19 mouse cellular contexts compared by ENCODE assay signal in the genomic region with DNA sequence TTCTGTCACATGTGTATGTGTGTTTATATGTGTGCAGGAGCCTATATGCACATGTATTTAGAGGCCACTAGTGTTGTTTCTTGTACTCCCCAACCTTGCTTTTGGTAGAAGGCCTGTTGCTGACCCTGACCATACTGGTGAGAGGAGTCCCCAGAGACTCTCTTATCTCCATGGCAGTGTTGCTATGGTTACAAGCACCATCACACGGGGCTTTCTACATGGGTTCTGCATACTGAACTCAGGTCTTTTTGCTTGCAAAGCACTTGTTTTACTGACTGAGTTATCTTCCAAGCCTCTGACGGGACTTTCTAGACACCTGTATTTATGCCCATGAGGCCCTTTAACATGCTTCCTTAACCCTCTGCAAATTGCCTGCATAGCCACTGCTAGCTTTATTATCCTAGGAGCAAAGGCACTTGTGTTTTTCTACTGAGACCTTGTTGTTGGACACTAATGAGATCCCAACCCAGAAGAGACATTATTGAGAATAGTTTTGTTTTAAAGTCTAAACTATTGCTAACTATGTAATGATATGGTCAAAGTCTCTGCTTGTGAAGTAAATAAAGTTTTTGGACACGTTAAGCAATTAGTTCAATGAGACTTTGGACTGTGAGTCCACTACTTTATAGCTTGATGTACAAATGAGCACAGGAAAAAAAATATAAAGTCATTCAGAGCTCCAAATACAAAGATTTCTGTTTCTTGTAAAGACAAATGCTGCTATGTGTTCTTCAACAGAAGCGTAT. TPM values are rescaled to one million over a fixed set of nuclear protein-coding genes. Genes with fewer than 3 reads are reported as not detected.
DNase-seq lines count a peak whose midpoint lies in the region; ATAC-seq lines count a peak whose summit lies in the region.
"Had no signal": no experiment of that assay in that cellular context is flagged by ENCODE, and none has a peak within 500 bp of the region (broad histone marks: within the 10 kb centered on the region; RNA-seq: fewer than 3 reads in every experiment).

No protein-coding gene starts in this region.

- H3K9me3 ChIP-seq in forebrain, embryonic 14.5 days (replicated peaks; ENCODE audit: control insufficient read depth, low read length), result no peaks in the 10 kb centered on the region
- H3K9me3 ChIP-seq in forebrain, embryonic 16.5 days (ENCODE audit: control insufficient read depth, low read length), result no peaks in the 10 kb centered on the region
- H3K9me3 ChIP-seq in midbrain, embryonic 10.5 days (replicated peaks), result no peaks in the 10 kb centered on the region
- no peaks in the 10 kb centered on the region for H3K9me3 ChIP-seq in midbrain, embryonic 11.5 days (ENCODE audit: control insufficient read depth, low read length)
- no peaks in the 10 kb centered on the region for H3K9me3 ChIP-seq in embryonic facial prominence, embryonic 10.5 days
- H3K9me3 ChIP-seq: neural tube, embryonic 13.5 days had no signal

- H3K4me2 ChIP-seq in forebrain, embryonic 14.5 days (ENCODE audit: low read length), result no peak overlapping the region
- no peak overlapping the region for H3K4me2 ChIP-seq in forebrain, embryonic 16.5 days (ENCODE audit: low read length)
- H3K4me2 ChIP-seq in midbrain, embryonic 11.5 days, result no peak overlapping the region
- H3K4me2 ChIP-seq: neural tube, embryonic 13.5 days had no signal

- no peak overlapping the region for H3K9ac ChIP-seq in forebrain, embryonic 14.5 days (ENCODE audit: low read length)
- no peak overlapping the region for H3K9ac ChIP-seq in forebrain, embryonic 16.5 days (replicated peaks; ENCODE audit: low read depth, low read length)
- no peak overlapping the region for H3K9ac ChIP-seq in midbrain, embryonic 11.5 days (ENCODE audit: low read length)
- H3K9ac ChIP-seq: neural tube, embryonic 13.5 days had no signal

- no peaks in the 10 kb centered on the region for H3K27me3 ChIP-seq in forebrain, embryonic 14.5 days (replicated peaks; ENCODE audit: control insufficient read depth, insufficient read depth, low read length)
- no peaks in the 10 kb centered on the region for H3K27me3 ChIP-seq in forebrain, embryonic 16.5 days (replicated peaks; ENCODE audit: control insufficient read depth, insufficient read depth, low read length)
- no peaks in the 10 kb centered on the region for H3K27me3 ChIP-seq in midbrain, embryonic 10.5 days (ENCODE audit: low read depth, poor library complexity, severe bottlenecking)
- H3K27me3 ChIP-seq in midbrain, embryonic 11.5 days (ENCODE audit: control insufficient read depth, insufficient read depth, low read length), result no peaks in the 10 kb centered on the region
- no peaks in the 10 kb centered on the region for H3K27me3 ChIP-seq in embryonic facial prominence, embryonic 10.5 days (replicated peaks; ENCODE audit: low read depth, poor library complexity, severe bottlenecking)
- H3K27me3 ChIP-seq: neural tube, embryonic 13.5 days had no signal

- 67% methylated on average over 4 of the region's 4 CpGs for WGBS in forebrain, embryonic 14.5 days
- WGBS in forebrain, embryonic 16.5 days, result 57% methylated on average over 4 of the region's 4 CpGs
- WGBS in midbrain, embryonic 10.5 days, result 69% methylated on average over 4 of the region's 4 CpGs
- 67% methylated on average over 4 of the region's 4 CpGs for WGBS in midbrain, embryonic 11.5 days
- 72% methylated on average over 4 of the region's 4 CpGs for WGBS in embryonic facial prominence, embryonic 10.5 days

- H3K4me1 ChIP-seq in forebrain, embryonic 14.5 days (ENCODE audit: control insufficient read depth, insufficient read depth, low read length), result no peaks in the 10 kb centered on the region
- H3K4me1 ChIP-seq in forebrain, embryonic 16.5 days (replicated peaks; ENCODE audit: control insufficient read depth, insufficient read depth, low read length), result no peaks in the 10 kb centered on the region
- H3K4me1 ChIP-seq in midbrain, embryonic 10.5 days, result peaks cover 5% of the 10 kb centered on the region; the same call in 1 of the 2 replicates
- H3K4me1 ChIP-seq in midbrain, embryonic 11.5 days (ENCODE audit: control insufficient read depth, insufficient read depth, low read length), result peaks cover 3% of the 10 kb centered on the region; the same call in 1 of the 2 replicates
- H3K4me1 ChIP-seq in embryonic facial prominence, embryonic 10.5 days, result 0 out of 2 replicates have a peak, but pooled peaks cover 4% of the 10 kb centered on the region

- H3K36me3 ChIP-seq in forebrain, embryonic 14.5 days (ENCODE audit: control insufficient read depth, insufficient read depth, low read length), result no peaks in the 10 kb centered on the region
- H3K36me3 ChIP-seq in forebrain, embryonic 16.5 days (ENCODE audit: control insufficient read depth, insufficient read depth), result no peaks in the 10 kb centered on the region
- H3K36me3 ChIP-seq in midbrain, embryonic 10.5 days, result no peaks in the 10 kb centered on the region
- no peaks in the 10 kb centered on the region for H3K36me3 ChIP-seq in midbrain, embryonic 11.5 days (ENCODE audit: control insufficient read depth, insufficient read depth, low read length)
- no peaks in the 10 kb centered on the region for H3K36me3 ChIP-seq in embryonic facial prominence, embryonic 10.5 days (replicated peaks)
- H3K36me3 ChIP-seq: neural tube, embryonic 13.5 days had no signal

- H3K27ac ChIP-seq in forebrain, embryonic 14.5 days (ENCODE audit: low read depth, low read length), result no peak overlapping the region
- no peak overlapping the region for H3K27ac ChIP-seq in forebrain, embryonic 16.5 days (ENCODE audit: low read length)
- no peak overlapping the region for H3K27ac ChIP-seq in midbrain, embryonic 10.5 days (replicated peaks)
- no peak overlapping the region for H3K27ac ChIP-seq in midbrain, embryonic 11.5 days (ENCODE audit: low read depth, low read length)
- H3K27ac ChIP-seq in embryonic facial prominence, embryonic 10.5 days (replicated peaks), result no peak overlapping the region
- H3K27ac ChIP-seq: heart, adult 2 months; neural tube, embryonic 13.5 days had no signal

- ATAC-seq in forebrain, embryonic 14.5 days, result no peak
- no peak for ATAC-seq in forebrain, embryonic 16.5 days
- ATAC-seq in midbrain, embryonic 11.5 days (ENCODE audit: low FRiP score), result no peak
- ATAC-seq in activated CD4-positive, CD25-positive, alpha-beta regulatory T cell, adult 4 months, result no peak
- ATAC-seq: CD4-positive, CD25-positive, alpha-beta regulatory T cell, adult 4 months had no signal

- no peak overlapping the region for H3K4me3 ChIP-seq in forebrain, embryonic 14.5 days (ENCODE audit: low read depth, low read length)
- no peak overlapping the region for H3K4me3 ChIP-seq in forebrain, embryonic 16.5 days (replicated peaks; ENCODE audit: low read length)
- H3K4me3 ChIP-seq in midbrain, embryonic 10.5 days, result no peak overlapping the region
- no peak overlapping the region for H3K4me3 ChIP-seq in midbrain, embryonic 11.5 days (ENCODE audit: low read depth, low read length)
- no peak overlapping the region for H3K4me3 ChIP-seq in embryonic facial prominence, embryonic 10.5 days
- H3K4me3 ChIP-seq: heart, adult 2 months; neural tube, embryonic 13.5 days had no signal

- peak; percentile 38 for DNase-seq in forebrain, embryonic 14.5 days (ENCODE audit: low spot score)
- peak; percentile 15 for DNase-seq in midbrain, embryonic 10.5 days (ENCODE audit: low spot score)
- no peak for DNase-seq in midbrain, embryonic 11.5 days (ENCODE audit: low spot score, missing footprints)
- peak; percentile 13 for DNase-seq in embryonic facial prominence, embryonic 10.5 days (ENCODE audit: low spot score)
- DNase-seq in retina, postnatal 1 day, result peak; percentile 50
- no peak for DNase-seq in adrenal gland, adult 8-10 months
- DNase-seq: adrenal gland, postnatal 10 days; cerebellum, adult 11-12 months; cerebellum, postnatal 36 days; gastrocnemius, postnatal 14 days; heart, adult 2 months; kidney, adult 9 months; kidney, postnatal 36 days; thymus, adult 18-20 months had no signal

RNA-seq across cellular contexts. Expression of a gene that starts 39.9 kb away (rescaled TPM):
- polyA plus RNA-seq in forebrain, embryonic 14.5 days (2014; fragmentation: Nextera tagmentation; extraction: Ambion mirVana), result 13.6 and 14.6 TPM in 2 replicates
- 11.0 and 14.2 TPM in 2 replicates for polyA plus RNA-seq in forebrain, embryonic 16.5 days (2015; fragmentation: Nextera tagmentation; extraction: Ambion mirVana)
- polyA plus RNA-seq in midbrain, embryonic 10.5 days (2016; fragmentation: Nextera tagmentation; extraction: Ambion mirVana), result 13.3 and 15.6 TPM in 2 replicates
- polyA plus RNA-seq in midbrain, embryonic 11.5 days (2014; fragmentation: Nextera tagmentation; extraction: Ambion mirVana), result 21.3 and 28.5 TPM in 2 replicates
- polyA plus RNA-seq in embryonic facial prominence, embryonic 10.5 days (2016; fragmentation: Nextera tagmentation; extraction: Ambion mirVana), result 9.0 and 11.0 TPM in 2 replicates
- total RNA-seq in adrenal gland, adult 8-10 months (2022), result 10 to 100 TPM in 3 of 4 experiments, 1 to 10 TPM in 1; 5.7 to 19.4 (median 15.1) TPM
- under 1 TPM; 0.17 to 0.33 TPM for polyA plus RNA-seq in activated CD4-positive, CD25-positive, alpha-beta regulatory T cell, adult 4 months (2017; shearing (Covaris generic))
- total RNA-seq: monocyte, adult 5-6 weeks had no signal

RNA-seq across cellular contexts. Expression of a gene that starts 41.4 kb away (rescaled TPM):
- 5.3 and 5.7 TPM in 2 replicates for polyA plus RNA-seq in forebrain, embryonic 14.5 days (2014; fragmentation: Nextera tagmentation; extraction: Ambion mirVana)
- 6.5 and 7.5 TPM in 2 replicates for polyA plus RNA-seq in forebrain, embryonic 16.5 days (2015; fragmentation: Nextera tagmentation; extraction: Ambion mirVana)
- polyA plus RNA-seq in midbrain, embryonic 10.5 days (2016; fragmentation: Nextera tagmentation; extraction: Ambion mirVana), result 2.5 and 2.6 TPM in 2 replicates
- 3.3 and 4.5 TPM in 2 replicates for polyA plus RNA-seq in midbrain, embryonic 11.5 days (2014; fragmentation: Nextera tagmentation; extraction: Ambion mirVana)
- polyA plus RNA-seq in embryonic facial prominence, embryonic 10.5 days (2016; fragmentation: Nextera tagmentation; extraction: Ambion mirVana), result 3.4 TPM in 2 replicates
- total RNA-seq in adrenal gland, adult 8-10 months (2022), result 10 to 100 TPM in 3 of 4 experiments, 1 to 10 TPM in 1; 9.0 to 12.0 (median 10.6) TPM
- polyA plus RNA-seq in activated CD4-positive, CD25-positive, alpha-beta regulatory T cell, adult 4 months (2017; shearing (Covaris generic)), result 10 to 100 TPM; 11.7 to 15.3 TPM

RNA-seq across cellular contexts. Expression of a gene that starts 41.9 kb away (rescaled TPM):
- 0.19 TPM in 1 of 2 replicates, not detected in the other for polyA plus RNA-seq in forebrain, embryonic 14.5 days (2014; fragmentation: Nextera tagmentation; extraction: Ambion mirVana)
- 0.24 TPM in 1 of 2 replicates, not detected in the other for polyA plus RNA-seq in forebrain, embryonic 16.5 days (2015; fragmentation: Nextera tagmentation; extraction: Ambion mirVana)
- not detected in 2 replicates for polyA plus RNA-seq in midbrain, embryonic 10.5 days (2016; fragmentation: Nextera tagmentation; extraction: Ambion mirVana)
- not detected in 2 replicates for polyA plus RNA-seq in midbrain, embryonic 11.5 days (2014; fragmentation: Nextera tagmentation; extraction: Ambion mirVana)
- polyA plus RNA-seq in embryonic facial prominence, embryonic 10.5 days (2016; fragmentation: Nextera tagmentation; extraction: Ambion mirVana), result not detected in 2 replicates
- 1 to 10 TPM in 2 of 4 experiments, under 1 TPM in 1, not detected in 1; 0.31 to 1.5 (median 1.5) TPM for total RNA-seq in adrenal gland, adult 8-10 months (2022)
- not detected for polyA plus RNA-seq in activated CD4-positive, CD25-positive, alpha-beta regulatory T cell, adult 4 months (2017; shearing (Covaris generic))
- total RNA-seq: heart, adult 2 months; monocyte, adult 5-6 weeks had no signal
- polyA plus RNA-seq: CD4-positive, CD25-positive, alpha-beta regulatory T cell, adult 4 months had no signal

Comparison
In these comparisons a context has a peak if more than half of its experiments do, and no peak if none do; other contexts are left out.
1. DNase-seq: peak in forebrain, embryonic 14.5 days (single experiment), midbrain, embryonic 10.5 days (single experiment), embryonic facial prominence, embryonic 10.5 days (single experiment) and retina, postnatal 1 day (single experiment); none in midbrain, embryonic 11.5 days (single experiment) and adrenal gland, adult 8-10 months (single experiment).